Mouse (Mus musculus) stomach, embryonic 15.5 days (tissue): Measurements from ENCODE around the gene Ccdc191. TPM values are rescaled to one million over a fixed set of nuclear protein-coding genes. Genes with fewer than 3 reads are reported as not detected.

Experiments
- ATAC-seq: fragments of 200-750 bp; cut with Nextera tagmentation; 2 replicates; pipeline ENCODE4 v1.8.0; 2017; ENCODE audit warnings: low read depth, moderate number of reproducible peaks, moderate TSS enrichment; ENCODE audit not compliant: insufficient read depth, low FRiP score
- H3K27ac ChIP-seq: fragments of 300-500 bp; sonication (generic); 2 replicates; pipeline ENCODE4 v1.5.1; 2015; ENCODE audit warnings: mild to moderate bottlenecking, inconsistent platforms
- H3K27me3 ChIP-seq: fragments of 300-500 bp; sonication (generic); replicated peaks from 2 replicates; pipeline ENCODE4 v1.6.1; 2015; ENCODE audit warnings: inconsistent platforms
- H3K36me3 ChIP-seq: fragments of 300-500 bp; sonication (generic); 2 replicates; pipeline ENCODE4 v1.6.1; 2015; ENCODE audit warnings: inconsistent platforms
- H3K4me1 ChIP-seq: fragments of 300-500 bp; sonication (generic); 2 replicates; pipeline ENCODE4 v1.6.1; 2015; ENCODE audit warnings: inconsistent platforms
- H3K4me2 ChIP-seq: fragments of 300-500 bp; sonication (generic); 2 replicates; pipeline ENCODE4 v1.6.1; 2015; ENCODE audit warnings: mild to moderate bottlenecking, inconsistent platforms
- H3K4me3 ChIP-seq: fragments of 300-500 bp; sonication (generic); replicated peaks from 2 replicates; pipeline ENCODE4 v1.5.1; 2015; ENCODE audit warnings: inconsistent platforms
- H3K9ac ChIP-seq: fragments of 300-500 bp; sonication (generic); 2 replicates; pipeline ENCODE4 v1.6.1; 2015; ENCODE audit warnings: inconsistent platforms
- H3K9me3 ChIP-seq: fragments of 300-500 bp; sonication (generic); 2 replicates; pipeline ENCODE4 v1.6.1; 2016; ENCODE audit warnings: inconsistent platforms
- WGBS: fragments of 180-500 bp; shearing (Covaris S2); methylation state at CpG from one replicate; pipeline ENCODE4 v1.1.7; 2015; 5-methylcytosine and 5-hydroxymethylcytosine counted together
- microRNA-seq: library from miRNA; unstranded; fragments of <30 nt; microRNA quantifications from one replicate; pipeline ENCODE4, GENCODE M21; 2016
- polyA plus RNA-seq: library from polyadenylated mRNA; unstranded; fragments of >200 nt; fragmentation: Nextera tagmentation; extraction: Ambion mirVana; gene quantifications from 2 replicates; pipeline ENCODE4 v1.2.1, GENCODE M21; 2015

Gene Ccdc191
- polyA plus RNA-seq, 1 experiment from 2014 or later = 11.8 TPM

GRCm38 (mm10) chr16:43999541-43999940 is 109.9 kb downstream of the Ccdc191 start:
- WGBS = 80% methylated on average over 5 of the region's 5 CpGs
- no peak overlapping the region for H3K9ac ChIP-seq
- H3K4me1 ChIP-seq = no peaks in the 10 kb centered on the region
- no peaks in the 10 kb centered on the region for H3K27me3 ChIP-seq
- no peak overlapping the region for H3K27ac ChIP-seq
- no peak overlapping the region for H3K4me2 ChIP-seq
- no peaks in the 10 kb centered on the region for H3K9me3 ChIP-seq
- H3K4me3 ChIP-seq = no peak overlapping the region
- ATAC-seq = no peak
- H3K36me3 ChIP-seq = no peaks in the 10 kb centered on the region

DNA sequence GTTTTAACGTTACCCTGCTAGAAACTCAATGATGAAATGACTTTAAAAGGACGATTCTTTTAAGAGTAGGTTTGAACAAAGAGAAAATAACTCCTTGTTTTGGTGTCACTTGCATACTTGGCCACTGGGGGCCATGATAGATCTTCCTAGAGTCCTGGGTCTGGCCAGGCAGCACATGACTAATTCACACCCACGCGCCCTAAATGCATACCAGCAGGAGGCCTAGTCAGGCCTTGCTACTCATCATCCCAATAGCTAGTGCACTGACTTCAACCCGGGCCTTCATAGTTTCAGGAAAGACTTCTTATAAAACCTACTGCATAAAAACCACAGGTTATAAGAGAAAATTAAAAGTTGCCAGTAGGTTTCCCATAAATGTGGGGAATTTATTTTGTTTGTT is 112.5 kb downstream of the Ccdc191 start:
- no peak for ATAC-seq
- no peak overlapping the region for H3K9ac ChIP-seq
- H3K4me2 ChIP-seq = no peak overlapping the region
- H3K4me1 ChIP-seq = no peaks in the 10 kb centered on the region
- no peak overlapping the region for H3K4me3 ChIP-seq
- no peaks in the 10 kb centered on the region for H3K27me3 ChIP-seq
- H3K9me3 ChIP-seq = no peaks in the 10 kb centered on the region
- H3K36me3 ChIP-seq = no peaks in the 10 kb centered on the region
- H3K27ac ChIP-seq = no peak overlapping the region
- WGBS = 60% methylated on average over 5 of the region's 5 CpGs

DNA sequence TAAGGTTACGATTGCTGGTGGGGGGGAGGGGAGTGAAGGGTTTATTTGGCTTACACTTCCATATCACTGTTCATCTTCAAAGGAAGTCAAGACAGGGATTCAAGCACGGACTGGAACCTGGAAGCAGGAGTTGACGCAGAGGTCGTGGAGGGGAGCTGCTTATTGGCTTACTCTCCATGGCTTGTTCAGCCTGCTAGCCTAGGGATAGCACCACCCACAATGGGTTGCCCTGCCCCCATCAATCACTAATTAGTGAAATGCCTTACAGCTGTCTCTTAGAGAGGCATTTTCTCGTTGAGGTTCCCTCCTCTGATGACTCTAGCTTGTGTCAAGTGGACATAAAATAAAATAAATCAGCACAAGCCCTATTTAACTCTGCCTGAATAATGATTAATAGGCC is 121.4 kb downstream of the Ccdc191 start:
- no peak overlapping the region for H3K27ac ChIP-seq
- H3K4me1 ChIP-seq = no peaks in the 10 kb centered on the region
- H3K4me2 ChIP-seq = no peak overlapping the region
- no peaks in the 10 kb centered on the region for H3K9me3 ChIP-seq
- no peak for ATAC-seq
- H3K36me3 ChIP-seq = no peaks in the 10 kb centered on the region
- H3K9ac ChIP-seq = no peak overlapping the region
- H3K4me3 ChIP-seq = no peak overlapping the region
- WGBS = 61% methylated on average over 5 of the region's 5 CpGs
- H3K27me3 ChIP-seq = no peaks in the 10 kb centered on the region

Small RNAs within 50 kb of the gene (microRNA-seq; reads per million reads assigned to microRNA genes)
- gene Mir3470b = not detected

Other genes starting within 250 kb of the Ccdc191 start
- gene Tigit, start 225.7 kb upstream of the Ccdc191 start, polyA plus RNA-seq = not detected in 2 replicates
- gene Drd3, start 135.8 kb upstream of the Ccdc191 start, polyA plus RNA-seq = 0.09 TPM in 1 of 2 replicates, not detected in the other
- 22.5 and 25.8 TPM in 2 replicates for gene Qtrt2, start 37.0 kb downstream of the Ccdc191 start, polyA plus RNA-seq
- gene Zdhhc23, start 90.0 kb downstream of the Ccdc191 start, polyA plus RNA-seq = 2.1 and 2.6 TPM in 2 replicates
- gene Gramd1c, start 173.5 kb downstream of the Ccdc191 start, polyA plus RNA-seq = 6.6 and 7.1 TPM in 2 replicates
- gene Atp6v1a, start 249.9 kb downstream of the Ccdc191 start, polyA plus RNA-seq = 49.4 and 51.8 TPM in 2 replicates